Mouse (Mus musculus): ENCODE data around the gene Tex21. TPM values are rescaled to one million over a fixed set of nuclear protein-coding genes. Genes with fewer than 3 reads are reported as not detected.
A peak's percentile ranks its signal among the peaks of the same experiment; 100 is the strongest.
"Not testable (repeated sequence)": the region's sequence is repeated elsewhere in the genome, so short reads cannot be mapped to it uniquely, and the experiment has no call there.

The Tex21 gene
- total RNA-seq, 2 experiments from 2014 or later: not detected

- intact Hi-C loops (cut with DNase I): loop anchor here (10.0 kb wide), 2 partner anchors 212 to 342 kb away; no protein-coding TSS in a partner anchor
- no peak for DNase-seq
Measured at GRCm38 (mm10) chr12:76262918-76263317, 16.4 kb upstream of the Tex21 start.

DNA sequence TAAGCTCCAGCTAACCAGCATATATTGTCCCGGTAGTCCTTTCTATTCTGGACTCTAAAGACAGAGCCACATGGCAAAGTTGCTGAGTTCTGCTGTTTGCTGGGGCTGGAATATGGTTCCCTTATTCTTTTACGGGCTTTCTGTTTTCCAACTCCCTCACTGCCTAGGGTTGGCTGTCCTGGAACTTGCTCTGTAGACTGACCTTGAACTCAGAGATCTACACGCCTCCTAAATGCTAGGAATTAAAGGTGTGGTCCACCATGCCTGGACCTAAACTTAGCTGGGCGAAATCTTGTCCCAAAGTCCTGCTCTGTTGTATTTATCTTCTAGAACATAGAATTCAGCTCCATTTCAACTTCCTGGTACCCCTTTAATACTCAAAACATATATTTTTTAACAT, 15.0 kb upstream of the Tex21 start:
- intact Hi-C loops (cut with DNase I): loop anchor here (10.0 kb wide), 2 partner anchors 213 to 343 kb away; no protein-coding TSS in a partner anchor
- DNase-seq: no peak

- intact Hi-C loops (cut with DNase I): loop anchor here (10.0 kb wide), 2 partner anchors 214 to 344 kb away; no protein-coding TSS in a partner anchor
Measured at GRCm38 (mm10) chr12:76260673-76261072, 14.1 kb upstream of the Tex21 start.

DNA sequence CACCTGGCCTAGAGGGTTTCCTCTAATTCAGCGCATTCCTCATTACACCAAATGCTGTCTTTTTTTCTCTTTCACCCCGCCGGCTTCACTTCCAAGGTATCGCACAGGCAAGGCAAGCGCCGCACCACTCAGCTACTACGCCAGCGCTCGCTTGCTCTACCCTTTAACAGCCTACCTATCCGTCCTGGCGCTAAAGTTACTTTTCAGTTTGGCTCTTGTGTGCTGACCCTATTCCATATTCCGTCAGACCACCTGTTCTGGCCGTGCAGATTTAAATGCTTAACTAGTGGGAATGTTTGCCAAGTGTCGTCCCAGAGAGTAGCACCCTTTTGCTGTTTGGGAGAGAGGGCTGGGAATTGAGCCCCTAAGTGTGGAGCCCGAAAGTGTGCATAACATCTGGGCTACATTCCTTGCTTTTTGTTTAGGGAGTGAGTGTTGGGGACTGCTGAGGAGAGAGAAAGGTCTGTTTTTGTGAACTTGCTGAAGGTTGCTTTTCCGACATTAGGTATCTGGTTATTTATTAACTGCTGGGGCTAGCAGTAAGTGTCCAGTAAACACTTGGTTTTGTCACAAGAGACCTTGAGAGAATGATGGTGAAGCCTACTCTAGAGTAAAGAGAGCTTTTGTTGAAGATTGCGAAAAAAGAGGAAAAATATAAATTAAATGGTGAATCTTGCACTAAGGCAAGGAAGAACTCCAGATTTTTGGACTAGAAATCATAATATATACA, 9.7 kb upstream of the Tex21 start:
- peak in 1 of 2 experiments; percentile 9 for DNase-seq
- intact Hi-C loops (cut with DNase I): no loop called here

More at GRCm38 (mm10) chr12:76260673-76261072, 14.1 kb upstream of the Tex21 start:
- DNase-seq: no peak

DNA sequence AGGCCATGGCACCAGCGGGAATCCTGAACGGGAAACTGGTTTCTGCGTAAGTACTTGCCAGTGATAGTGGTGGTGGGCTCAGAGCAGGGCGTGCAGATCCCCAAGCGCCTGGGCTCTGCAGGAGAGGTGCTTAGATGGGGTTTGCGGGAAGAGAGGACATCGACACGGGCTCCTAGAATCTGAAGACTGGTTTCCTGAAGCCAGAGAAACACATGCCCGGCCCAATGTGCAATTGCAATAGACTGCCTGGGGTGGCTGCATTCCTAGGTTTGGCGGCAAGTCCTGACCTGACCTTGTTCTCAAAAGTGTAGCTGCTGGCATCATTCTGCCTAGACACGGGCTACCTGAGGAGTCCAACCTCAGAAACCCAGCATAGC, 8.9 kb upstream of the Tex21 start:
- DNase-seq: peak in 1 of 2 experiments; percentile 17
- intact Hi-C loops (cut with DNase I): no loop called here

DNA sequence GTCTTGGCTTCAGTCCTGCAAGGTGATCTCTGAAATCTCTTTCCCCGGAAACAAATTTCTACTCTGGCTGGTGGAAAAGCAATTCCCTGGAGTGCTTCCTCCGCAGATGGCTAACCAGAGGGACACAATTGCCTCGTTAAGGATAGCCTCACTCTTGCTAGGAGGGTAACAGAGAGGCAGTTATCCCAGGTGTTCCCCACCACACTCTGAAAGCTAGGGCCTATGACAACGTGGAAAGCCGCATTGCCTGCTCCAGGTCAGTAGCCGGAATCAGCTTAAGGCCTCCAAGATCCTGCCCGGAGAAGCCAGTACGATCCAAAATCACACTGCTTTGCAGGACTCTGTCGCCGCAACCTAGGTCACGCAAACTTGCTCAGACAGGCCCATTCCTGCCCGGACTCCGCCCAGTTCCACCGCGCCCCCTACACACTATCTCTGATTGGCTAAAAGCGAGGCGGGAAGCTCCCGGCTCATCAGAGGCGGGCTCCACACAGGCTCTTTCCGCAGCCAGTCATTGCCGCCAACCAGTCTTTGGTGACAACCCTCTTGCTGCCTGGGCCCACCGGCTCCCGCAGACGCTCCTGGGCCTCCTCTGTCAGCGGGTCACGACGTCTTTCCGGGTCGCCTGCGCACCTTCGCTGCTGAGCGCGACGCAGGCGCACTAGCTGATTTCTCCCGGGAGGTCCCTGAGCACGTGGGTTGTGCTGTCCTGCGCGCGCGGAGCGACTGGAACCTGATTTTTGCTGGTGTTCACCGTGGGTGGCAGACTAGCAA, 8.4 kb upstream of the Tex21 start, which contains the start of gene Mthfd1:
Mthfd1 (plus strand) TSS at position 574 of the 774 bp plus-strand sequence.
- intact Hi-C loops (cut with DNase I): no loop called here
- peak; percentile 91 for DNase-seq

GRCm38 (mm10) chr12:76253991-76254390, 7.4 kb upstream of the Tex21 start:
- intact Hi-C loops (cut with DNase I): no loop called here
- DNase-seq: no peak

- DNase-seq: no peak
- intact Hi-C loops (cut with DNase I): no loop called here
Measured at GRCm38 (mm10) chr12:76253591-76253990, 7.0 kb upstream of the Tex21 start.

GRCm38 (mm10) chr12:76253090-76253489, 6.5 kb upstream of the Tex21 start:
- DNase-seq: no peak
- intact Hi-C loops (cut with DNase I): no loop called here

DNA sequence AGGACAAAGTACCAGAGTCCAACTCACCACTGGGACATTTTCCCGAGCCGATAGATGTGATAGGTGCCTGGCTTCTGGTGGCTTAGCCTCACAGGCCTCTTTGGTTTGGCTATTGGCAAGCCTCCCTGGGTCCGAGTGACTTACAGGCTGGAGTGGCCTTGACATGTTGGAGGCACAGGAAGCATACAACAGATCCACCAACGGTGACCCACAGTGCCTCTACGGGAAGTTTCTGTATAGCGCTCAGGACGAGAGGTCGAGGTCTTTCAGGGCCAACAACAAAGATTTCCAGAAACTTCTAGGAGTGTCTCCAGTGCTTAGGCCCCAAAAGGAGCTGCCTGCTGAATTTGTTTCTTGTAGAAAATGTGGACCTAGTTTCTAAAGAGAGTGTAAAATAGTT, 1.6 kb downstream of the Tex21 start:
- intact Hi-C loops (cut with DNase I): no loop called here
- no peak for DNase-seq

DNA sequence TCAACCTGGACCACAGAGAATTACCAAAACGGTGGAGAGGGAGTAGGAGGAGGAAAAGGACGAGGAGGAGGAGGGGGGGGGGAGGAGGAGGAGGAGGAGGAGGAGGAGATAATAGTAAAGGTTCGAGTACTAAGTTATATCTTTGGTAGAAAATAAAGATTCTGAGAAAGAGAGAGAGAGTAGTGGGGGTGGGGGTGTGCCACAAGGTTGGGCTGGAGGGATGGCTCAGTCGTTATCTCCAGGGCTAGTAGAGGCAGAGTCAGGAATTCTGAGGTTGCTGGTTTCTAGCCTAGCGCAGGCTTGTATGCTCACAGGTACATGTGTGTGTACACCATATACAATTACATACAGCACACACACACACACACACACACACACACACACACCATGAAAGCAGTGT, 4.7 kb downstream of the Tex21 start:
- intact Hi-C loops (cut with DNase I): no loop called here
- DNase-seq: no peak

- intact Hi-C loops (cut with DNase I): no loop called here
- DNase-seq: no peak
Measured at GRCm38 (mm10) chr12:76241084-76241483, 5.5 kb downstream of the Tex21 start.

GRCm38 (mm10) chr12:76240670-76241069, 5.9 kb downstream of the Tex21 start:
- intact Hi-C loops (cut with DNase I): no loop called here
- no peak for DNase-seq

DNA sequence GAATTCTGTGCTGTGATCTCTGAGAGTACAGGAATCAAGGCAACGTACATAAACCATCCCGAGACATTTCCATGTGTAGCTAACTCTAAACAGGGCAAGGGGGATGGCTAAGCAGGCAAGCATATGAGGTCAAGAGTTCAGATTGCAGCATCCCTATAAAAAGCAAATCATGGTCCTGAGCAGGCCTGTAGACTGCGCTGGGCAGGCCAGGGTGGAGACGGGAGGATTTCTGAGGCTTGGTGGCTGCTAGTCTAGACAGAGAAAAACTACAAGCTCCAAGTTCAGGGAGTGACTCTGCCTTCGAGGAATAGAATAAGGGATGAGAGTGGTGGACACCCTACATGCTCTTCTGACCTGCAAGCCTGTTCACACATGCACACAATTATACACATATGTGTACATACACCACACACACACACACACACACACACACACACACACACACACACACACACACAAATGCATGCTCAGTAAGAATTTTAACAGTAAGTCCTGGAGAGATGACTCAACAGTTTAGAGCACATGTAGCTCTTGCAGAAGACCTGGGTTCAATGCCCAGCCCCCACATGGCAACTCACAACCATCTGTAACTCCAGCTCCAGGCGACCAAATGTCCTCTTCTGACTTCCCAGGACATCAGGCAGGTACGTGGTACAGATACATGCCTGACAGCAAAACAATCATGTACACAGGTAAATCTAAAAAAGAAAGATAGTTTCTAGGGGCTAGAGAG, 6.5 kb downstream of the Tex21 start:
- no peak for DNase-seq
- intact Hi-C loops (cut with DNase I): no loop called here

DNA sequence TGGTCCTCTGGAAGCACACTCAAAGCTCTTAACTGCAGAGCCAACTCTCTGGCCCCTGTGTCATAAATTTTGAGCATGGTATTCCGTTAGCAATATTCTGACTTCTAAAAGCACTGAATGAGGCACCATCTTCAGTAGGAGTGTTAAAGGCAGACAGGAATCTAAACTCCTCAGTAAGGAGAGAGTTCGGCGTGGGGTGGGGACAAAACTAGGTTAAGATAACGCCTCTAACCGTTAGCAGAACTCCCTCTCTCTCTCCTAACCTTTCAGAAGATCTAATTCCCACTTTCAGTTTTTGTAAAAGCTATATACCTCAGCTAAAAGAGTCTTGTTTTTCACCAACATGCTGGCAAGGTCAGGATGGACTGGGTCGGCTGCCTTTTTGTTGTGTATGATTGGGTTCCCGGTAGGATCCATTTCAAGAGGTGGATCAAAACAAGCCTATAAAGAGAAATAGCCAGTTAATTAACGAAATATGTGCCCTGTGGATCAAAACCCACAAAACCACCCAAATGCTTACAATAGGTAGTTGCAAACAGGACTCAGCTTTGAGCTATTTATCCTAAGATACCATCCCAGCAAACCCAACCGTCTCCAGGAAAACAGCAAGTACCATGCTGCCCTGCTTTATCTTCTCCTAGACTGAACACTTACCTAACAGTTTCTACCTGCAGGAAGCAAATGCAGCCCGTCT, 7.3 kb downstream of the Tex21 start:
- intact Hi-C loops (cut with DNase I): no loop called here

DNA sequence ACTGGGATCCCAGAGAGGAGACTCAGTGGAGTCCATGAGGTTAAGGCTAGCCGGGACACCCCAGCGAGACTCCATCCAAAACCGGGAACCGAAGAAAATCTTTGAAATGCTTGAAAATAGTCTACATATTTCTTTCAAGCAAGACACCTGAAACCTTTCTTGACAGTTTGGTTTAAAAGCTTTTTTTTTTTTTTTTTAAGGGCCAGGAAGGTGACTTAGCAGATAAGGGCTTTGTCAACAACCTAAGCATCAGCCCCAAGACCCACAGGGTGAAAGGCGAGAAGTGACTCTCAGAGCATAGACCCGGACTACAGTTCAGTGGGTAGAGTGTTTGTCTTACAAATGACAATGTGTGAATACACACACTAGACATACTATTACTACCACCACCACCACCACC, 11.3 kb downstream of the Tex21 start:
- intact Hi-C loops (cut with DNase I): no loop called here
- no peak for DNase-seq

More for the DNA sequence above, 7.3 kb downstream of the Tex21 start:
- DNase-seq: no peak

DNA sequence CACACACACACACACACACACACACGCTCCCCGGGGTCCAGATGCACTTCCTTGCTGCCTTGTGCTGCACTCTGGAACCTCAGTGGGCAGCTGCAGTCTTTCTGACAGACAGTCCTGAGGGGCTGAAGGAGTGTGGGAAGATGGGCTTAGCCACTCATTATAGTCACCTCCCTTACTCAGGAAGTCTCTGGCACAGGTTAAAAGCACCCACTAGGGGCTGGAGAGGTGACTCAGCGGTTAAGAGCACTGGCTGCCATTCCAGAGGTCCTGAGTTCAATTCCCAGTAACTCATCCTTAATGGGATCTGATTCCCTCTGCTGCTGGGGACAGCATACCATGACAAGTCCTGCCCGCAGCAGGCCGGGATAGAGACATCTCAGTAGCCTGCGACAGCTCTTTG, 15.9 kb downstream of the Tex21 start:
- intact Hi-C loops (cut with DNase I): no loop called here
- DNase-seq: no peak

- DNase-seq; intact Hi-C loops (cut with DNase I): not testable (repeated sequence)
Measured at GRCm38 (mm10) chr12:76222104-76222503, 24.4 kb downstream of the Tex21 start.

- intact Hi-C loops (cut with DNase I): no loop called here
- DNase-seq: no peak
Measured at GRCm38 (mm10) chr12:76216716-76217115, 29.8 kb downstream of the Tex21 start.

DNA sequence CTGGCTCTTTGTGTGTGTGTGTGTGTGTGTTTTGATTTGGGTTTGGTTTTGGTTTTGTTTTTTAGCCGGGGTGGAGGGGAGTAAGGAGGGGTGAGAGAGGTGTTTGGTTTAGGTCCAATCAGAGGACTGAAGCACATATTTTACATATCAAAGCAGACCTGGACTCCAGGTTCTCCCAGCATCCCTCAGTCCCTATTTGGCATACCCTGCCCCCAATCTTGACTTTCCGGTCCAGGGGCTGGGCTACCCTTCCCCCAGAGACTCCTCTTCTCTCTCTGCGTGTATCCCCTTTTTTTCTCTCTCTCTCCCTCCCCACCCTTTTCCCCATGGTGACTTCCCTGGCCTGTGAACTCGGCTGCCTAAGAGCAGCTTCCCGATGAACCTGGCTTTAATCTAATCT, 31.4 kb downstream of the Tex21 start:
- intact Hi-C loops (cut with DNase I): no loop called here

More for the DNA sequence above, 31.4 kb downstream of the Tex21 start:
- no peak for DNase-seq

All from heart, postnatal 14 days (tissue).